Mouse (Mus musculus): ENCODE results near the gene Adgrg6.

The Adgrg6 gene

DNA sequence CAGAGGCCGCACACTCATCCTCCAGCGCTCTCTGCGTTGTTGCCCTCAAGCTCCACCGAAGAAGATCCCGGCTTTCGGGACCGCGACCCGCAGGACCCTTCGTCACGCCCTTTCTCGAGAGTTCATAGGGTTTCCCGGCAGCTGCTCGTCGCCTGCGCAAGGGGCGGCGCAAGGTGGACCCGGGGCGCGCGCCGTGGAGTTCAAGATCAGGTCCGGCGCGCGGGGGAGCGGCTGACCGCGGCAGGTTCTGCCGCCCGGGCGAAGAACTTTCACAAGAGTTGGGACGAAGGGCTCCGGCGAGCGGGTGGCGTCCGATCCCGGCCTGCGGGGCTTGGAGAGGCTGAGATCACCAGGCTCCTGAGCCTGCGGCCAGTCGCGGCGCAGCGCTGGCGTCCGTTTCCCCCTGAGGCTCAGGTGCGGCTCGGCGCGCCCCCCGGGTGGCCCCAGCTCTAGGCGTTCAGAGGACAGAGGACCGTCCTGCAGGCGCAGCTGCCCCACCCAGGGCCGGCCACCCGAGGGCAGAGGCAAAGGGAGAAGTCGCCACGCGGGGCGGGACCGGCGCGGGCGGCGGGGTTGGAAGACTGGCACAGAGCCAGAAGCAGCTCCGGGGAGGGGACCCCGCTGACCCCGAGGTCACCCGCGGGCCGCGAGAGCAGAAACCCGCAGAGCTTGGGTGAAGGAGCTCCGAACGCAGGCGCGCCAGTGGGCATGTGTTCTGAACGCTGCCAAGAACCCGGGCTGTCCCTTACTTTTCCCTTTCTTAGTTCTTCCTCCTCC lies at the start of gene Adgrg6:
Adgrg6 (minus strand) TSS at position 719 of the 777 bp plus-strand sequence.
- peak; percentile 51 for DNase-seq (ENCODE audit: low spot score)

DNA sequence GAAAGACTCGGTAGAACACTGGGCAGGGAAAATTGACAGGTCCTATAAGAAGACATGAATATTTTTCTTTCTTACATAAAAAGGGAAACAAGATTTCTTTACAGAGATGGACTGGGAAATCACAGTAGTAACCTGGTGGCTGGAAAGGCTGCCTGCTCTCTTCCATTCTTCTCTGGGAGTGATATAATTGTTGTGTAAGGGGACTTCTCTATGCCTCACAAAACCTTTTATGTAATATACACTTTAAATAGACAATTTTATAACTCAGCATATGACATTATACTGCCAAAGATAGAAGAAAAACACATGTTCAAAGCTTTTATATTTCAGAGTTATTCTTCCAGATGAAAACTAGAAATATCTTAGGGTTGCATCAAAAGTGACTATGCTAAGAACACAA lies 46.8 kb upstream of the Adgrg6 start:
- DNase-seq (ENCODE audit: low spot score) = no peak

DNA sequence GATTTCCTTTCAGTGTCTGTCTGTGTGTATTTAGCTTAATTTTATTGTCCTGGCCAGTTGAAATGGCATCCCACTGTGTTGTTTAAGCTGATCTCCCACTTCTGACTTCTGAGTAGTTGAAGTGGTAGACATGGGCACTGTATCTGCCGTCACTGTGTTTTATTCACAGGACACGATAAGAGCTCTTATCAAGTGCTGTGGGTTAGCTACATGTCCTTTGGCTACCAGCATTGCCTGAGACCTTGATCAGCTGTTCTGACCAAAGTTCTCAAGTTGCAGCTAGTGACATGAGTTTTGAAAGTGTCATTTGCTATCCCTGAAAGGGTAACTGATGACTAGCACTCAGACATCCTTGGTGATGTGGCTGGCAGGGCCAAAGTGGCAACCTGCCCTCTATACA lies 45.4 kb upstream of the Adgrg6 start:
- no peak for DNase-seq (ENCODE audit: low spot score)

DNA sequence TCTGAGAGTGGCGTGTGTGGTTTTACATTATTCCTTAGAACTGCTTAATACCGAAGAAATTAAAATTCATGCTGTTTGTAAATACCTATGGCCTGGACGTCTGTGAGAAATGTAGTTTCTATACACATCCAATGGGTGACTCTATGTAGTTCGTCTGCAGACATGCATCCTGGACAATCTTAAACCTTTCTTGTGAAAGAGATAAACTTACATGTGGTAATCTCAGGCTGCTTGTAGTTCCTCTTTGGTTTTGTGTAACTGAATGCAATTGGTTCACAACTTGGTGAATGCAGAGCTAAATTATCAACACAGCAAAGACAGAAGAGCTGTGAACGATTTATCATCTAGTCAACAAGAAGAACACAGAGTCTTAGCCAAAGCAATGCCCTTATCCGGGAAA lies 44.2 kb upstream of the Adgrg6 start:
- no peak for DNase-seq (ENCODE audit: low spot score)

DNA sequence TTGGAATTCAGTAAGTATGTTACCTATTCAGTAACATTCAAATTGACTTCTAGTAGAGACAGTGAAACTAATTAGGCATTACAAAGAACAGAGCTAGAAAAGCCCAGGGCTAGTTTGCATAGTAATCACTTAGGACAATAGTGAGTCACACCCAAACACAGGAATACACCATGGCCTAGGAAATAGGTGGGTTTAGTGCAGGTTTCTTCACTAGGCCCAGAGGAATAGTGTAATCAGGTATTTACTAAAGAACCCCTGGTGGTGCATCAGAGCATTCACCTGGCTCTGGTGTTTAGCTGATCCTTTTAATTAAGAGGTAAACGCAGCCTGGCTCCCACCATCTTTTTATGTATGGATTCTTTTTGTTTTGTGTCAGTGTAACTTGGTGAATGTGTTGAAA lies 38.0 kb upstream of the Adgrg6 start:
- no peak for DNase-seq (ENCODE audit: low spot score)

DNA sequence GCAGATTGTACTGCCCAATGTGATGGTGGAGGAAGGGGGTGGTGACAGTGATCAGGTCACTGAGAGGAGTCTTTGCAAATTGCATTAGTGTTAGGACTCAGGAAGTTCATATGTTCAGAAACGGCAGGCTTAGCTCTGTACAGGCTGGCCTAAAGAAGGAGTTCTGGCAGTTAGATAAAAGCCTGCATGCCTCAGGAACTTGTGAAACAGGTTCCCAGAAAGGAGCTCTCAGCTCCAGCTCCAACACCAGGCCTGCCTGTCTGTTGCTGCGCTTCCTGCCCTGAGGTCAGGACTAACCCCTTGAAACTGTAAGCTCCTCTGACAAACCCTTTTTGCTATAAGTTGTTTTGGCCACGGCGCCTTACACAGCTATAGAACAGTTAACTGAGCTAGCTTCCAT lies 28.8 kb upstream of the Adgrg6 start:
- DNase-seq (ENCODE audit: low spot score) = peak; percentile 4

DNA sequence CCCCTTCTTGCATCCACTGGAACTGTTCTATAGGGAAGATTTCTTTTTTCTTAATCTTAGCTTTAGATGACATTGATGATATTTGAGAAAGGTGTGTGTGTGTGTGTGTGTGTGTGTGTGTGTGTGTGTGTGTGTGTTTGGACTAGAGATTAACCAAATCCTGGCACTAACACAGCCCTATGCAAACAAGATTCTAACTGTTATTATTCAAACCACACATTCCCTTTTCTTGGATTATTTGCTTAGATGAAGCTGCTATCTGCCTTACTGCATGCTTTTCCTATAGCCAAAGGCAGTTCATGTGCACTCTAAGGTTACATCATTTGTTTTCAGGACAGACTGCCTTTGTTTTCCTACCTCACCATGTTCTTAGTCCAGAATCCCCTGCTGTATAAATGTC lies 25.7 kb upstream of the Adgrg6 start:
- no peak for DNase-seq (ENCODE audit: low spot score)

DNA sequence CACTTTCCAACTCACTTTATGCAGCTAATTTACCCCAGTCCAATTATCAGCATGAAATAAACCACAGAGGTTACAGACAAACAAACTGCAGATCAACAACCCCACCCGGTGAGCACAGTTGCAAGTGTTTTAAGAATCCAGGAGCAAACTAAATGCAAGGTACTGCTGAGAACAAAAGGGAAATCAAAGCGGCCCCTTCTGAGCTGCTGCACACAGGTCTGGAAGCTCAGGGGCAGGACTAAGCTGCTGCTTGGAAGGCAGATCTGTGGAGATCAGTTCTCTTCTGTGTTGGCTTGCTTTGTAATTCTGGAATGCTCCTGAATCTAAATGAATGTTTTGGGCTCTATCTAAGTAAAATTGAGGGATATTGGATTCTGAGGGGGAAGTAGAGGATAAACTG lies 25.2 kb upstream of the Adgrg6 start:
- DNase-seq (ENCODE audit: low spot score) = no peak

DNA sequence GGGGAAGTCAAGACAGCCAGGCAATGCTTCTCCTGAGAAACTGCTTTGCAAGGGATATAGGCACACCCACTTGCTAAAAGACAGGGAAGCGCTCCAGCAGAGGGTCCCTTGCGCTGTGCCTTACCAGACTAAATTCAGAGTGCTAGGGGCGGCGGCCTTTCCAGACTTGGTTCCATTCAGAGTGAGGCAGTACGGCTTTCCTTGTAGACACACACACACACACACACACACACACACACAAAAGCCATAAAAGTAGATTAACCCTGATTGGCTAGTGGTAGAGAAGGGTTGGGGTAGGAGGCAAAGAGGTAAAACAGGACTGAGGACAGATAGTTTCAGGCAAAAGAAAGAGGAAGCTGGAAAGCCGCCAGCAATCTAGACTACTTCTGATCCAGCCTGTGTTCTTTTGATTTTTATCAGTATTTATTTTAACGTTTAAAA lies 672 bp upstream of the Adgrg6 start:
- DNase-seq (ENCODE audit: low spot score) = no peak

DNA sequence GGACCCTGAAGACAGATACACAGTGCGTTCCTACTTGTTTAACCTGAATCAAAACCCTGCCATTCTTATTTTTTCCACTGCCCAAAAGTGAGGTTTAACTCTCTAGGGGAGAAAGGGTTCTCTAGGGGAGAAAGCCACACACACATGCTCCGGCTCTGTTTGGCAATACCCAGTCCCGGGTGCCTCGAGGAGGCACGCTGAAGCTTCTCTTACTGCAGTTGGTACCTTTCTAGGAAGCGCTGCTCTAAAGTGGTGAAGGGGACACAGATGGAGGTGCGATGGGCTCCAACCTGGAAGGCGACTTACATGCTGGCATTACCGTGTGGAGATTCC lies 885 bp downstream of the Adgrg6 start:
- no peak for DNase-seq (ENCODE audit: low spot score)

DNA sequence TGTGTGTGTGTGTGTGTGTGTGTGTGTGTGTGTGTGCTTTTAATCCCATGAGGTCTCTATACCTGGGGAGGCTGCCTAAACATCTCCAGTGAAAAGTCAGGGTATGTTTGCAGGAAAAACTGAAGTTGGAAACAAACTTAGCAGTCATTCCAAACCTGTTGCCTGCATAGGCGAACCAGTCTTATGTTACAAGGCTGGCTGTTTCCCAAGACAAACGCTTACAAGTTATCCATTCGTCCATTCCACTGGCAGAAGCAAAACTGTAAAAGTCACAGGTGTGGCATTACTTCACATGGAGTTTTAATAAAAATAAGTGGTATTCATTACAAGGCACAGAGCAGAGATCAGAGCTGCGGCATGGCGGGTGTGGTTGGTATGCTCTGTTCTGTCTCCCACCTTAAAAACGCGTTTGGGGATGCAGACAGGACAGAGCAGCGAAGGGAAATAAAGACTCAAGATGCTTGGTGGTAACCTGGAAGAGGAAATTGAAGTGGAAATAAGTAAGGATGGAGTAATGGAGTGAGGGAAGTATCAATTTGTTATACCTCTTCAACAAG lies 1.9 kb downstream of the Adgrg6 start:
- DNase-seq (ENCODE audit: low spot score) = no peak

DNA sequence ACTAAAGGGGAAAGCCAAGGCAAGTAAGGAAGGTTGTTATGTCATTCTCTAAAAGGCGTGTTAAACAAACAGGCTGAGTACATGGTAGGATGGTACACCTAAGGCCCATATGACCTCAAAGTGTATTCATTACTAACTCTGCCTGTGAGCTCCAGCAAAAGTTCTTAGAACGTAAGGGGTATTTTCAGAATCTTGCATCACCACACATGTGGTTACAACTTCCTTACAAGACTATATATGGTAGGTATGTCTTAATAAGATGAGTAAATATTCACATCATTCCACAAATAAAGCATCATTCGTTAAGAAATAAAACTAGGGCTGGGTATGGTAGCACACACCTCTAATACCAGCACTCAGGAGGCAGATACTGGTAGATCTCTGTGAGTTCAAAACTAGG lies 8.4 kb downstream of the Adgrg6 start:
- no peak for DNase-seq (ENCODE audit: low spot score)

DNA sequence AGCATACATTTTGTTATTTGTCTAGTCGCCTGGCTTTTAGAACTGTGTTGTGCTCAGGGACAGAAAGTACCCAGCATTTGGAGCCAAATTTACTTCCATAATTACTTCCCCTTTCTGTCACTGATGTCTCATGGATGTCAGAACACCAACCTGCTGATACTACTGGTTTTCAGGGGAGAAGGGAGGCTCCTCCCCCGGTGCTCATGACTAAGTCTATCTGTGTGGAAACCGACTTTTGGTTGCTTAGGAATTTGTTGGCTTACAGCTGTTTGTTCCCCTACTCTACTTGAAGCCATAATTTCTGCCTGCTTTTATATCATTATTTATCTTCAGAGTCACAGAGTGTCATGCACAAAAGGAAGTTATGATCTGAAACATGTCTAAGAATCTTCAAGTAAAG lies 14.4 kb downstream of the Adgrg6 start:
- no peak for DNase-seq (ENCODE audit: low spot score)

DNA sequence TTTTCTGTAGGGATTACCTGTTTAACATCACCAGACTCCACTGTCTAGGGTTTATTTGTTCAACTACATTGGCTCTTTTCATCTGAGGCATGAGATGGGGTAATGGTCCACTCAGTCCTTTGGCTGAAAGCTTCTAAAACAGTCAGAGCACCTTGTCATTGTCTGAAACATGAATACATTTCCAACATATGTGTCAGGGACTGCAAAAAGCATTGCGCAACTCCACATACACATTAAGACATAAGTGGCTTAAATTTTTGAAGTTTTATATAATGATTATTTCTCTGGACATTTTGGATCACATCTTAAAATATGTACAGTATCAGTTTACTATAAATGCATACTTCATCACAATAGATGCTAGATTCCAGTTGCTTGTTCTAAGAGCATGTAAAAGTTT lies 14.8 kb downstream of the Adgrg6 start:
- DNase-seq (ENCODE audit: low spot score) = no peak

DNA sequence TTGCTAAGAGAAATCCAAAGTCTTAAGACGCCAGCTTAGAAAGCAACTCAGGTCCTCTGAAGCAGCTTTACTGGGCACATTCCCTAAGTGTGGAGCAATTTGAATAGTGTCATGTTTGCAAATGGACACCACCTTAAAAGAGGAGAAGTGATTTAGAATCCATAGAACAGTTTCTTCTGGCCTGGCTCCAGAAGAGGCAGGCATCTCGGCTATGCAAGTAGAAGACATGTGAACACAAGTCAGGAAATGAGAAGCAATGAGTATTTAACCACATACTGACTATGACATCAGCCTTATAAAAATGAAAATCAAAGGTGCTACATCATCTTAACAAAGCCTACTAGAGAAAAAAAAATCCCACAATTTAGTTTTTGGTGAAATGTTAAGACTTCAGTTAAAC lies 17.7 kb downstream of the Adgrg6 start:
- no peak for DNase-seq (ENCODE audit: low spot score)

DNA sequence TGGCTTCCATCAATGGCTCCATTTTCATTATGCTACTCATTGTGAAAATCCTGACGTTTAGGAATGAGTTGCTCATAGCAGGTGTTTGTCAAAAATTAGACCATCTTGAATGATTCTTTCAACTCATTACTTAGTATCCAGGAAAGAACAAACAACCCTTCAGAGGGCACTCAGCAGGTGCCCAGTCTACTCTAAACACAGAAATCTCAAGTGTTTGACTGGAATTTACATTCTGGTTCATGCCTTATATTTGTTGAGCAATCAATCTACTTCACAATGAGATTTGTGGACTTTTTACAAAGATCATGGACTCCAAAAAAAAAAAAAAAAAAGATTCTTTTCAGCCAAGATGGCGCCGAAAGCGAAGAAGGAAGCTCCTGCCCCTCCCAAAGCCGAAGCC lies 22.7 kb downstream of the Adgrg6 start:
- DNase-seq (ENCODE audit: low spot score) = no peak

DNA sequence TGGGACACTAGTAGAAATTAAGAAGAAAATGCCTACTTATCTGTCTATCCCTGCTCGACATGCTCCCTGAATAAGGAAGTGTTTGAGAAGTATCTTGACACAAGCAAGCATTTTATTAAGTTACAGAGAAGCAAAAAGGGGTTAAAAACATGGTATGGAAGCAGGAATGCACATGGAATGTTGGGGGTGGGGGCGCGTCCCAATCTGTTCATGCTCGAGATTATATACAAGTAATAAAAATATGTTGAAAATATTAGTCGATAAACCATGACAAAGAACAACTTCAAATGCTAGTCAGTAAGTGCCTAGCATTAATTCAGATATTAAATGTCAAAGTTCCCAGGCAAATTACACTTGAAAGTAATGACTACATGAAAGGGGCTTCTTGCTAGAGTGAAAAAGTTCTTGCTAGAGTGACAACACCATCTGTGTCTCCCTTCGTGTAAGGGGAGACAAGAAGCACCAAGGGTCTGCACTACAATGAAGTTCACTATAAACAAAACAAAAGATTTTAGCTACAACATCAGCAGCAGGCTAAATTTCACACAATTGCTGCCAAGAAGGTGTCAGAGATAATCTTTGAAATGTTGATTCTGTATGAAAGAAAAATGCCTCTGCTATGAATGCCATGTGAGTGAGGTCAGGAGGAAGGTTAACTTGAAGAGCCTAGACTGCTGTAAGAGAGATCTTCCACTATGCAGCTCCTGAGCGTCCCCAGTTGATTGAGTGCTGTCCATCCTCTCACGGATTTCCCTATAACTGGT lies 24.4 kb downstream of the Adgrg6 start:
- DNase-seq (ENCODE audit: low spot score) = no peak

DNA sequence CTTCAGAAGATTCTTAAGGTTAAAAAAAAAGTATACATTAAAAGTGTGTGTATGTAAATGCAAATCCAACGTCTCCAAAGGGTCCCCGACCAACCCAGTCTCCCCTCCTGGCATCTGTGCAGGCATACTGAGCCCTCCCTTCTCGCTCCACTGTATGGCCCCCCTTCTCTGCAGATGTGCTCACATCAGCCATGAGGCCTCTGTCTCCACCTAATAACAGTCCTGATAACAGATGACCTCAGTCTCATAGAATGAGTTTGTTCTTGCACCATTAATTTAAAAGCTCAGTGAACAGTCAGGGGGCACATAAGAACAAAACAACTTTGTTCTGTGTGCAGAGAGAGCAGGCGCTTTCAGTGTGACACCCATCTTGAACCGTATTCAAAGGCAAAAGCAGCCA lies 27.6 kb downstream of the Adgrg6 start:
- no peak for DNase-seq (ENCODE audit: low spot score)

DNA sequence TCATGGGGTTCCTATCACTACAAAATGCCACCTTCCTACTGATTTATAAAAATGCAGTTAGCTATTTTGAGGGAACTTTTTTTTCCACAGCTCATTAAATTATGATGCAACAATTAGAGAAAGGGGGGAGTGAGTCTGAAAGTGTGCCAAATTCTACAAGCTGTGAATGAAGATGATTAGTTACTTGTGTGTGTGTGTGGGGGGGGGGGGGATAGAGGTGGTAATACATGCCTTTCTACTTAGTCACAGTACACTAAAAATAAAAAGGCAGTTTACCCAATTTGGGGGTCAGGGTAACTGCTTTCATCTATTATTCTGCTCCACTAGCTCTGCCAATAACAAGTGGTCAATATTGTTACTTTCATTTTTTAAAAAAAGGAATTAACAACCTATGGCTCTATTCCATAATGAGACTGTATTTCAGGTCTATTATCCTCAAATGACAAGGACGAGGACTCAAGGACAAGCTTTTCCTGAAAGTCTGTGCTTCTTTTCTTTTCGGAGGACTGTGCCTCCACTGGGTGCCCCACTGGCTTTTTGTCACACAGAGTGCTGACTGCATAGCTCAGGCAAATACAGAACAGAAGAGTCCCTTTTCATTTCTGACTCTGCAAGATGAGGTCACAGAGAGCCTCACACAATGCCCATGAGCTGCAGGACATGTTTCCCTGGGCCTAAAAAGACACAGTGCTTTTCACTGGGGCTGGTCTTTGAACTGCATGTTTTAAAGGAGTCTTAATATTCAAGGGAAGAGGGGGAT lies 33.4 kb downstream of the Adgrg6 start:
- DNase-seq (ENCODE audit: low spot score) = no peak

DNA sequence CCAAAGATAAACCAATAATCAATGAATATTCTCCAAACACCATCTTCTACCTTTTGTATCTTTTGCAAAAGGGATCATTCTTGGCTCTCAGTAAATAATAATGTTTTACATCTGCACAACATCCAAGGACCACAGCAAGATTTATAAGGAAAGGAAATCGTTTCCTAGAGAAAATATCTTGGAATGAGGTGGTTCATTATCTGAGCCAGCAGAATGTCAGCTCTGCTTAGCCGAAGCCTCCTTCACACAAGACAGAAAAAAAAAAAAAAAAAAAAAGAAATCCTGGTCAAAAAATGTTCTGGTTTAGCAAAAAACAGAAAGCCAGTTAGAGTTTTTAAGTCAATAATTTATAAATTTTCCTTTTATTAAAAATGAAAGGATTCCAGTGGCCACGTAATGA lies 34.3 kb downstream of the Adgrg6 start:
- DNase-seq (ENCODE audit: low spot score) = no peak

DNA sequence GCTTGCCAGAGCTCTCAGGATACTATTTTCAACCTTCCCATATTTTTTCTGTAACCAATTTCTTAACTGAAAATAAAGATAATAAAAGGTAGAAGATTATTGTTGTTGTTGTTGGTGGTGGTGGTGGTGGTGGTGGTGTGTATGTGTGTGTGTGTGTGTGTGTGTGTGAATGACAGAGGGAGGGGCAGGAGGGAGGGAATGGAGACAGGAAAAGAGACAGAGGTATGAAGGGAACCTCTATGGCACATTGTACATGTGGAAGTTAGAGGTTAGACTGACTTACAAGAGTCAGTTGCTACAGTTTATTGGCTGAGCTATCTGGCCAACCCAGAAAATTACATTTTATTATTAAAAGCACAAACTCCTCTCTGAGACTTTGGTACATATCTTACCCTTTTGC lies 49.8 kb downstream of the Adgrg6 start:
- DNase-seq (ENCODE audit: low spot score) = no peak

DNA sequence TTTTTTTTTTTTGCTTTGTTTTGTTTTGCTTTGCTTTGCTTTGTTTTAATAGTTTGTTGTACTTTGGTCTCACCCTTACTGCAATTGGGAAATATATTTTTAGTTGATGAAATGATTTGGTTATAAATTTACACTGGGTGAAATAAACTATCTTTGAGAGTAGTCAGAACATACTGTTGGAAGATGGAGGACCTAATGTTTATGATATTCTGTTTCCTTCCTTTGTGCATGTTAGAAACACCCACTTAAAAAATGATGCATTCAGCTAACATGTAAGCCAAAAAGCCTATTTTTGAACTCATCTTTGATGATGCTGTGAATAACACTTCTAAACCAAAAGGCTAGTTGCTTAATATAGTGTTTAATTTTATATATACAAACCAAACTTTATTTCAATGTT lies 50.3 kb downstream of the Adgrg6 start:
- no peak for DNase-seq (ENCODE audit: low spot score)

DNA sequence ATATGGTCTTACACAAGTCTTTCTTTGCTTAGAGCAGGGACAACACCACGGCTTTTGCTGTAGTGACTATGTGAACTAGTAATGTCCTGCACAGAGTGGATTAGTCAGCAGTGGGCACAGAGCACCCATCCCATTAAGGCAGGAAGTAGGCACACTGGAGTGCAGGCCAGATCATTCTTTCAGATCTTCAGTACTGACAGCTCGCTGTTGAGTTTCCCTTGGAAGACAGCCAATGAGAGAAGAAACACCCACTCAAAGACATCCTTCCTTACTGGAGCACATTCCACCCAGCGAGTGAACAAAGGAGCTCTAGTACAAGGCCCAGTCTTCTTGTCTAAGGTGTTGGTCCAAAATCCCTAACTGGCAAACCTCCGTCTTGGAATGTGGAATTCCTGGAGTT lies 53.6 kb downstream of the Adgrg6 start:
- DNase-seq (ENCODE audit: low spot score) = no peak
